Mouse (Mus musculus) hindbrain, embryonic 11.5 days (tissue): ENCODE measurements around the gene Wwox. TPM values are rescaled to one million over a fixed set of nuclear protein-coding genes. Genes with fewer than 3 reads are reported as not detected.

ENCODE experiments used
- ATAC-seq: fragments of 200-750 bp; cut with Nextera tagmentation; 2 replicates; pipeline ENCODE4 v1.8.0; 2017; ENCODE audit warnings: mild to moderate bottlenecking, moderate TSS enrichment, moderate library complexity; ENCODE audit not compliant: low FRiP score
- DNase-seq: peaks from one replicate; pipeline ENCODE4 v3.0.0-alpha.2; 2015; ENCODE audit warnings: low spot score
- H3K27ac ChIP-seq: fragments of 300-500 bp; sonication (generic); 2 replicates; pipeline ENCODE4 v1.5.1; 2014; ENCODE audit warnings: mild to moderate bottlenecking, low read depth, low read length
- H3K27me3 ChIP-seq: fragments of 300-500 bp; sonication (generic); 2 replicates; pipeline ENCODE4 v1.6.1; 2014; ENCODE audit warnings: mild to moderate bottlenecking, low read length, moderate library complexity, mixed read lengths; ENCODE audit not compliant: control insufficient read depth, insufficient read depth
- H3K36me3 ChIP-seq: fragments of 300-500 bp; sonication (generic); 2 replicates; pipeline ENCODE4 v1.6.1; 2014; ENCODE audit warnings: mild to moderate bottlenecking, low read length, moderate library complexity, mixed read lengths; ENCODE audit not compliant: control insufficient read depth, insufficient read depth
- H3K4me1 ChIP-seq: fragments of 300-500 bp; sonication (generic); replicated peaks from 2 replicates; pipeline ENCODE4 v1.6.1; 2014; ENCODE audit warnings: low read length, mixed read lengths; ENCODE audit not compliant: control insufficient read depth, insufficient read depth
- H3K4me2 ChIP-seq: fragments of 300-500 bp; sonication (generic); replicated peaks from 2 replicates; pipeline ENCODE4 v1.6.1; 2014; ENCODE audit warnings: mild to moderate bottlenecking, low read depth, low read length
- H3K4me3 ChIP-seq: fragments of 300-500 bp; sonication (generic); 2 replicates; pipeline ENCODE4 v1.5.1; 2014; ENCODE audit warnings: low read depth, low read length
- H3K9ac ChIP-seq: fragments of 300-500 bp; sonication (generic); 2 replicates; pipeline ENCODE4 v1.6.1; 2014; ENCODE audit warnings: low read depth, low read length
- H3K9me3 ChIP-seq: fragments of 300-500 bp; sonication (generic); 2 replicates; pipeline ENCODE4 v1.6.1; 2016; ENCODE audit warnings: low read length; ENCODE audit not compliant: control insufficient read depth
- WGBS: fragments of 180-500 bp; shearing (Covaris S2); extraction: QIAGEN DNeasy Blood & Tissue Kit; methylation state at CpG from one replicate; pipeline ENCODE4 v1.1.7; 2014; 5-methylcytosine and 5-hydroxymethylcytosine counted together
- polyA plus RNA-seq: library from polyadenylated mRNA; unstranded; fragments of >200 nt; fragmentation: Nextera tagmentation; extraction: Ambion mirVana; gene quantifications from 2 replicates; pipeline ENCODE4 v1.2.1, GENCODE M21; 2014

Gene Wwox
- polyA plus RNA-seq, 1 experiment from 2014 or later: 14.1 TPM

DNA sequence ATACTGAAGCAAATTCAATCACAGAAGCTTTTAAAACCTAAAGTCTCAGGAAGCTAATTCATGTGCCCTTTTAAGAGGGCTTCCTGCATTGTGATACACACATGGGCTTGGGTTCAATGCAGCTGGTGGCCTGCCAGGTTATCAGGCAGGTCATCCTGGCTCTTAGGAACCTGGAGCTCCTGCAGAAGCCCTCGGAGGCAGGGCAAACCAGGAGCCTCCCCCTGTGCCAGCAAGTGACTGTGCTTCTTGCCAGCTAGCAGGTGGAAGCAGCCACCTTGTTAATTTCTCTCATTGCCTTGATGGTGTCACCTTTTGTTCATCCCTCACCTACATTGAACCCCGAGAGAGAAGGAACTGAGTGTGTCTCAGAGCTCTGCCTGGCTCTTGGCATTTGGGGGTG is 872.9 kb downstream of the Wwox start:
- Histone ChIP-seq H3K4me2 (no peak overlapping the region), H3K4me1 (no peaks in the 10 kb centered on the region), H3K36me3 (no peaks in the 10 kb centered on the region), H3K27me3 (no peaks in the 10 kb centered on the region), H3K9ac (no peak overlapping the region), H3K27ac (no peak overlapping the region), H3K4me3 (no peak overlapping the region), H3K9me3 (no peaks in the 10 kb centered on the region)
- 79% methylated on average over 2 of the region's 2 CpGs for WGBS
- ATAC-seq (no peak), DNase-seq (no peak)

DNA sequence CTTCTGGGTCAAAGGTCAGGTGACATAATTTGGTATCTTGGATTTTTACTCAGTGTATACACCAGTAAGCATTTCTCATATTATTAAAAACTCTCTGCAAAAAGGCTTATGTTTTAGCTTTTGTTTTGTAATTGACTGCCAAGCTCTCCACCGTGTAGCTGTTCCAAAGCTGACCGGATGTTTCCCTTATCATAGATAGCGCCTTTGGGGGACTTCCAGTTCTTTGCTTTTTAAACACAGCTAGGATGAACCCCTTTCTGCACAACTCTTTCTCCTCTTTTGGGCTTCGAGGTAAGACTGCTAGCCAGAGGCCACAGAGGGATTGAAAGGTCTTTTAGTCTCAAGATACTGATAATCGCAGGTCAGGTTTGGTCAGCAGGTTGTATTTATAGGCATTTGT is 883.0 kb downstream of the Wwox start:
- H3K4me1 ChIP-seq: no peaks in the 10 kb centered on the region
- H3K9me3 ChIP-seq: no peaks in the 10 kb centered on the region
- 92% methylated on average over 5 of the region's 5 CpGs for WGBS
- DNase-seq: no peak
- ATAC-seq: no peak
- H3K9ac ChIP-seq: no peak overlapping the region
- H3K27me3 ChIP-seq: no peaks in the 10 kb centered on the region
- no peak overlapping the region for H3K27ac ChIP-seq
- H3K36me3 ChIP-seq: no peaks in the 10 kb centered on the region
- H3K4me3 ChIP-seq: no peak overlapping the region
- H3K4me2 ChIP-seq: no peak overlapping the region

DNA sequence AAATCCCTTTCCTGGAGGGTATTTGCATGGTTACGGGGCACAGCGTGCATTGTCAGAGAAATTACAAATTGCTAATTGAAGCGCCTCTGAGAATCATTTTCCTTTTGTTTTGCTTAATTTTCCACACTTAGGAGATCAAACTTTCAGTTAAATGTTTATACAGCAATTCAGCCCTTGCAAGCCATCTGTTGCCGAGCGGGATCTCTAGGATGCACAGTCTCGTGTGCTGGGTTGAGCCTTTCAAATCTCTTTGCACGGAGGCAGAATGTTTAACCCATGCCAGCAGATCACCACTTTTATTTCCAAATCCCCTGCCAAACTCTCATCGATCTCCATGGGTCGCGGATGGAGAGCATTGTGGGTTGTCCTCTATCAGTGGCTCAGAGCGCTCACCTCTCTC is 891.2 kb downstream of the Wwox start:
- Histone ChIP-seq H3K27ac (no peak overlapping the region), H3K9me3 (no peaks in the 10 kb centered on the region), H3K4me2 (no peak overlapping the region), H3K9ac (no peak overlapping the region), H3K27me3 (no peaks in the 10 kb centered on the region), H3K4me1 (no peaks in the 10 kb centered on the region), H3K36me3 (no peaks in the 10 kb centered on the region), H3K4me3 (no peak overlapping the region)
- WGBS: 89% methylated on average over 11 of the region's 11 CpGs
- DNase-seq (no peak), ATAC-seq (no peak)

DNA sequence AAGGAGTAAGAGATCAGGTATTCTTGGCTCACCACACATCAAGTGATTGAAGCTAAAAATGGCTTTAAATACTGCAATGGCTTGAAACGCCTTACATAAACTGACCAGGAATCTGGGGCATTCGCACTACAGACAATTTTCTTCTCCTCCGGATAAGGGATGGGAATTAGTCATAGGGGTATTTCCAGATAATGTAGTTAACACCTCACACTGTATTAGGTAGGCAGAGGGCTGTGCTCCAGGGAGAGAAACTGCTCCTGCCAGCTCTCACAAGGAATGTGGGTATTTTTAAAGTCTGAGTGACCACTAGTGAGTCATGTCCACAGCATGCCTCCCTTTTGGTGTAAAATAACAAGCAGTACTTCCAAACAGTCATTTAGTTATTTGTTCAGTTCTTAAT is 894.5 kb downstream of the Wwox start:
- H3K4me2 ChIP-seq: no peak overlapping the region

DNA sequence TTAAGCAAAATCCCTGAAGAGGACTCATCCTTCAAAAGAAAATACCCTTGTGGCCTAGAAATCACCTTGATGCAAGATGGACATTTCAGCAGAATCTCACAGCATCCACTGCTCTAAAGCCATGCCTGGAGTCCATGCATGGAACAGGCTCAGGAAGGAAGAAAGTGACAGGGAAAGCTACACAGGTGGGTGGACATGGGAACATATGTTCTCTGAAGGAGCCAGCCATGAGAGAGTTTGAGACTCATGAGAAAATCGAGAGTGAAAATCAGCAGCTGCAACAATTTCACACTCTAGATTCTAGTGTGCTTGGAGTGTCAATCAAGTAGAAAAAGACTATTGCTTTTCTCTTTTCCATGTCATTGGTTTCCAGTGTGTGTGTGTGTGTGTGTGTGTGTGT is 896.9 kb downstream of the Wwox start:
- Histone ChIP-seq H3K4me2 (no peak overlapping the region), H3K4me3 (no peak overlapping the region), H3K9ac (no peak overlapping the region), H3K27ac (no peak overlapping the region), H3K9me3 (no peaks in the 10 kb centered on the region), H3K36me3 (no peaks in the 10 kb centered on the region), H3K27me3 (no peaks in the 10 kb centered on the region), H3K4me1 (no peaks in the 10 kb centered on the region)
- no peak for ATAC-seq
- WGBS: 86% methylated on average over 1 of the region's 1 CpGs
- DNase-seq: no peak

More for the DNA sequence above, 894.5 kb downstream of the Wwox start:
- H3K9ac ChIP-seq: no peak overlapping the region
- no peaks in the 10 kb centered on the region for H3K36me3 ChIP-seq
- no peaks in the 10 kb centered on the region for H3K9me3 ChIP-seq
- no peaks in the 10 kb centered on the region for H3K4me1 ChIP-seq
- DNase-seq (no peak), ATAC-seq (no peak)
- WGBS: 90% methylated on average over 3 of the region's 3 CpGs
- no peak overlapping the region for H3K27ac ChIP-seq
- H3K27me3 ChIP-seq: no peaks in the 10 kb centered on the region
- no peak overlapping the region for H3K4me3 ChIP-seq

DNA sequence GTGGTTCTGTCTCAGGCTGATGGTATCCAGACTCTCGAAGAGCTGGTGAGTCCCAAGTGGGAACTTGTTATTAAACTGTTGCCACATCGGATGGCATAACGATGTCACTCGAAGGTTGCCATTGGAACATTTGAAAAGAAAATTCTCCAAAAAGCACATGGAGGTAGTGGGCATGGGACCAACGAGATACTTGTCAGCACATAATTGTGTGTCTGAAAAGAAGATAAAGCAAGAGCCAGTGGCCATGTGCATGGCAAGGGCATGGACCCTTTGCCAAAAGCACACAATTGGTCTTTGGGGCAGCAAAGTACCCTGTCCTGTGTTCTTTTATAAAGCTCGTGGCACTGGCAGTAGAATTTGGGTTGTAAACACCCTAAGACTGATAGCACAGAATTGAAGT is 909.2 kb downstream of the Wwox start:
- H3K4me1 ChIP-seq: no peaks in the 10 kb centered on the region
- no peak for DNase-seq
- H3K27me3 ChIP-seq: no peaks in the 10 kb centered on the region
- 83% methylated on average over 6 of the region's 6 CpGs for WGBS
- no peaks in the 10 kb centered on the region for H3K9me3 ChIP-seq
- H3K4me3 ChIP-seq: no peak overlapping the region
- no peaks in the 10 kb centered on the region for H3K36me3 ChIP-seq
- H3K9ac ChIP-seq: no peak overlapping the region
- no peak overlapping the region for H3K4me2 ChIP-seq
- no peak overlapping the region for H3K27ac ChIP-seq
- ATAC-seq: no peak

DNA sequence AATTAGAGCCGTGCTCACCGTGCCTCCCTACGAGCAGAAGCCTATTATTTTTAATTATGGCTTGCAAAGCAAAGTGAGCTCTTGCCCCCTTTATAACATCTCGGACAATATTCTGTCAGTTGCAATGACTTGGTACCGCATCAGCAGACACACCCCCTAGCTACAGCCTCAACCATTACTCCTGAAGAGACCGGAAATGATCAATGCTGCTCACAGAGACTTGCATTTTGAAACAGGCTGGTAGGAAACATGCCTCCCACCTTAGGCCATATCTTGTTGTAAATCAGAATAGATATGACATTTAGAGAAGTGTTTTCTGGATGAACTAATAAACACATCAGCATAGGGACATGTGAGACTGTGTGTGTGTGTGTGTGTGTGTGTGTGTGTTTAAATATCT is 911.3 kb downstream of the Wwox start:
- H3K9ac ChIP-seq: no peak overlapping the region
- DNase-seq (no peak), ATAC-seq (no peak)
- no peaks in the 10 kb centered on the region for H3K27me3 ChIP-seq
- no peak overlapping the region for H3K27ac ChIP-seq
- no peaks in the 10 kb centered on the region for H3K36me3 ChIP-seq
- H3K4me1 ChIP-seq: no peaks in the 10 kb centered on the region
- no peak overlapping the region for H3K4me2 ChIP-seq
- no peak overlapping the region for H3K4me3 ChIP-seq
- WGBS: 82% methylated on average over 6 of the region's 6 CpGs
- H3K9me3 ChIP-seq: no peaks in the 10 kb centered on the region

DNA sequence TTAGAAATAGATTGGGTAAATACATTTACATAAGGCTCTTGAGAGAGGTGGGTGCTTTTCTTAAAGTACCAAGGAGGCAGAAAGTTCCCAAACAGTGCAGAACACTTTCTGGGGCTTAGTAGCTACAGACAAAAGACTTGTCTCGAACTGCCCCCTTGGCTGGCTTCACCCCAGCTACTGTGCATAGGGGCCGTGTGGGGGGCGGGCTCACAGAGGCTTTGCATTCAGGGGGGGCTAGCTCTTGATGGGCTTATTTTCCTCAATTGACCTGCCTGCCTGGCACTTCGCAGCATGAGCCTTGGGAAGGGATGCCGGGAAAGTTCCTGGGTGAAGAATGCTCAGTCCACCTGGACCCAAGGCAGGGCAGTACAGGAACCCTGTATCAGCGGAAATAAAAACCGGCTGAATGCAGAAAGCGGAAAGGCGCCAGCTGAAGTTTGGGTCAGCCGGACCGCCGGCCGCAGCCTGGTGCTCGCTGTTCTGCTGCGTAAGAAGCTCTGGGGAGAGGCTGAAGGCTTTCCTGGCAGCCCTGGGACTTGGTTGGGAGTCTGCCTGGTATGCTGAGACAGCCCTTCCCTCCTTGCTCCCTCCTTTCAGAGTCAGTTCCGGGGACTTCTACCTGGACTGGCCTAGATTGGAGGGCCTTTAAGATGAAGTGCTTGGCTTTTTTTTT is 918.3 kb downstream of the Wwox start:
- Histone ChIP-seq H3K27me3 (no peaks in the 10 kb centered on the region), H3K36me3 (no peaks in the 10 kb centered on the region), H3K27ac (no peak overlapping the region), H3K9ac (no peak overlapping the region), H3K9me3 (no peaks in the 10 kb centered on the region), H3K4me3 (no peak overlapping the region), H3K4me2 (no peak overlapping the region), H3K4me1 (no peaks in the 10 kb centered on the region; the same call in 1 of the 2 replicates)
- ATAC-seq (no peak), DNase-seq (no peak)
- 39% methylated on average over 16 of the region's 16 CpGs for WGBS

DNA sequence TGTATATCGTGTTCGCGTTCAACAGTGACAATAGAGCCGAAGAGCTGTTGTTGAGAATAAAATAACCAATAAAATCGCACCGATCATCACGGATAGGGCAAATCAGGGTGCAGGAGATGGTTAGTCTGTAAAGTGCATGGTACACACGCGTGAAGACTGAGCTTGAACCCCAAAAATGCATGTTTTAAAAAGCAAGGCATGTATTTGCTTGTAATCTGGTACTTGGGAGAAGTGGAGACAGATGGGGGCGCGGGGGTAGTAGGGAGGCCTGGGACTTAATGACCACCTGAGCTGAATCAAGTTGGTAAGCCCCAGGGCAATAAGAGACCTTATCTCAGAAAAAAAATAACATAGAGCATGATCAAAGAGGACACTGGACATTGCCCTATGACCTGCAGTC is 919.0 kb downstream of the Wwox start:
- H3K9me3 ChIP-seq: no peaks in the 10 kb centered on the region
- no peaks in the 10 kb centered on the region; the same call in 1 of the 2 replicates for H3K4me1 ChIP-seq
- no peaks in the 10 kb centered on the region for H3K27me3 ChIP-seq
- H3K4me3 ChIP-seq: no peak overlapping the region
- no peak overlapping the region for H3K9ac ChIP-seq
- H3K27ac ChIP-seq: no peak overlapping the region
- DNase-seq (no peak), ATAC-seq (no peak)
- no peaks in the 10 kb centered on the region for H3K36me3 ChIP-seq
- WGBS: 92% methylated on average over 11 of the region's 11 CpGs
- H3K4me2 ChIP-seq: no peak overlapping the region
